Mouse (Mus musculus) C2C12 (cell line): ENCODE measurements around the gene Stard3nl. TPM values are rescaled to one million over a fixed set of nuclear protein-coding genes. Genes with fewer than 3 reads are reported as not detected.

ENCODE experiments used
- H3K27me3 ChIP-seq: one replicate; pipeline ENCODE4 v1.6.1; 2011; ENCODE audit not compliant: control insufficient read depth, insufficient read depth, insufficient read length
- H3K36me3 ChIP-seq: one replicate; pipeline ENCODE4 v1.6.1; 2011; ENCODE audit not compliant: control insufficient read depth, insufficient read depth
- H3K4me3 ChIP-seq: one replicate; pipeline ENCODE4 v1.5.1; 2011; ENCODE audit warnings: mild to moderate bottlenecking, control low read depth; ENCODE audit not compliant: poor library complexity, insufficient read depth, severe bottlenecking
- H3K79me2 ChIP-seq: one replicate; pipeline ENCODE4 v1.6.1; 2011; ENCODE audit not compliant: control insufficient read depth, insufficient read depth
- H3K79me3 ChIP-seq: one replicate; pipeline ENCODE4 v1.6.1; 2011; ENCODE audit warnings: low read depth, control low read depth
- H3ac ChIP-seq: one replicate; pipeline ENCODE3; 2011; ENCODE audit warnings: low read depth; ENCODE audit not compliant: control insufficient read depth, insufficient read length
- CEBPB ChIP-seq: IDR thresholded peaks from one replicate; pipeline ENCODE4 v1.6.1; 2011; ENCODE audit warnings: low read depth, mild to moderate bottlenecking, control low read depth, moderate library complexity
- CTCF ChIP-seq: IDR thresholded peaks from one replicate; pipeline ENCODE4 v1.5.1; 2011; ENCODE audit not compliant: control insufficient read depth, insufficient read depth, insufficient read length
- FOSL1 ChIP-seq: IDR thresholded peaks from one replicate; pipeline ENCODE4 v1.8.0; 2011; ENCODE audit warnings: mild to moderate bottlenecking, low read length; ENCODE audit not compliant: poor library complexity, insufficient read depth, severe bottlenecking
- MAX ChIP-seq: IDR thresholded peaks from one replicate; pipeline ENCODE4 v1.6.1; 2011; ENCODE audit warnings: mild to moderate bottlenecking, control low read depth
- MYOD1 ChIP-seq: IDR thresholded peaks from one replicate; pipeline ENCODE4 v1.6.1; 2011; ENCODE audit warnings: low read depth; ENCODE audit not compliant: control insufficient read depth, insufficient read length
- MYOG ChIP-seq: IDR thresholded peaks from one replicate; pipeline ENCODE4 v1.6.1; 2011; ENCODE audit not compliant: control insufficient read depth, insufficient read length; ENCODE audit errors: extremely low read depth
- USF1 ChIP-seq: IDR thresholded peaks from one replicate; pipeline ENCODE4 v1.6.1; 2011; ENCODE audit warnings: low read depth, mild to moderate bottlenecking, control low read depth, moderate library complexity
- polyA plus RNA-seq: library from polyadenylated mRNA; unstranded; fragments of >200 nt; fragmentation: generic; extraction: Trizol; gene quantifications from one replicate; pipeline ENCODE4 v1.2.1, GENCODE M21; 2012; ENCODE audit warnings: missing spikeins

Gene Stard3nl
- polyA plus RNA-seq, 1 experiment: 29.2 TPM

GRCm38 (mm10) chr13:19372133-19372729, 23.4 kb downstream of the Stard3nl start:
- no peak overlapping the region for H3ac ChIP-seq
- no peak overlapping the region for H3K4me3 ChIP-seq
- H3K27me3 ChIP-seq: no peaks in the 10 kb centered on the region
- H3K79me3 ChIP-seq: no peaks in the 10 kb centered on the region
- H3K36me3 ChIP-seq: peaks cover 11% of the 10 kb centered on the region
- H3K79me2 ChIP-seq: no peaks in the 10 kb centered on the region
- no peak for TF ChIP-seq MYOD1
- no peak for TF ChIP-seq MAX
- no peak for TF ChIP-seq CTCF
- TF ChIP-seq CEBPB: no peak
- TF ChIP-seq MYOG: no peak
- TF ChIP-seq USF1: no peak
- no peak for TF ChIP-seq FOSL1

- no peaks in the 10 kb centered on the region for H3K79me3 ChIP-seq
- peaks cover 7% of the 10 kb centered on the region for H3K36me3 ChIP-seq
- TF ChIP-seq FOSL1 (no peak), MYOD1 (no peak), MAX (no peak), MYOG (no peak), CEBPB (no peak)
- H3K79me2 ChIP-seq: no peaks in the 10 kb centered on the region
- H3K4me3 ChIP-seq: no peak overlapping the region
- H3ac ChIP-seq: no peak overlapping the region
- H3K27me3 ChIP-seq: no peaks in the 10 kb centered on the region
Observed at GRCm38 (mm10) chr13:19368817-19369216, 26.8 kb downstream of the Stard3nl start.

GRCm38 (mm10) chr13:19367536-19367935, 28.1 kb downstream of the Stard3nl start:
- Histone ChIP-seq H3ac (no peak overlapping the region), H3K79me3 (no peaks in the 10 kb centered on the region), H3K79me2 (no peaks in the 10 kb centered on the region), H3K4me3 (no peak overlapping the region), H3K27me3 (no peaks in the 10 kb centered on the region), H3K36me3 (peaks cover 7% of the 10 kb centered on the region)
- no peak for TF ChIP-seq USF1
- TF ChIP-seq CTCF: no peak
- no peak for TF ChIP-seq MYOG
- no peak for TF ChIP-seq CEBPB
- no peak for TF ChIP-seq MAX
- TF ChIP-seq MYOD1: no peak
- TF ChIP-seq FOSL1: no peak

GRCm38 (mm10) chr13:19366866-19367265, 28.7 kb downstream of the Stard3nl start:
- no peaks in the 10 kb centered on the region for H3K27me3 ChIP-seq
- no peaks in the 10 kb centered on the region for H3K79me2 ChIP-seq
- no peak overlapping the region for H3ac ChIP-seq
- no peak overlapping the region for H3K4me3 ChIP-seq
- H3K79me3 ChIP-seq: no peaks in the 10 kb centered on the region
- no peak for TF ChIP-seq MAX
- no peak for TF ChIP-seq USF1
- TF ChIP-seq CEBPB: no peak
- TF ChIP-seq MYOD1: no peak
- no peak for TF ChIP-seq CTCF
- TF ChIP-seq MYOG: no peak
- no peak for TF ChIP-seq FOSL1
- peaks cover 7% of the 10 kb centered on the region for H3K36me3 ChIP-seq

GRCm38 (mm10) chr13:19365596-19365995, 30.0 kb downstream of the Stard3nl start:
- Histone ChIP-seq H3K27me3 (no peaks in the 10 kb centered on the region), H3K4me3 (no peak overlapping the region), H3ac (no peak overlapping the region), H3K79me2 (no peaks in the 10 kb centered on the region), H3K36me3 (peaks cover 6% of the 10 kb centered on the region), H3K79me3 (no peaks in the 10 kb centered on the region)
- TF ChIP-seq MYOD1 (no peak), MAX (no peak), MYOG (no peak), CEBPB (no peak), FOSL1 (no peak), USF1 (no peak)

- H3K79me2 ChIP-seq: no peaks in the 10 kb centered on the region
- TF ChIP-seq MYOD1: no peak
- TF ChIP-seq MAX: no peak
- TF ChIP-seq CTCF: no peak
- TF ChIP-seq USF1: no peak
- no peak for TF ChIP-seq MYOG
- TF ChIP-seq CEBPB: no peak
- TF ChIP-seq FOSL1: no peak
- H3K79me3 ChIP-seq: no peaks in the 10 kb centered on the region
- no peak overlapping the region for H3K4me3 ChIP-seq
- H3K36me3 ChIP-seq: no peaks in the 10 kb centered on the region
- H3ac ChIP-seq: no peak overlapping the region
- no peaks in the 10 kb centered on the region for H3K27me3 ChIP-seq
Observed at GRCm38 (mm10) chr13:19364245-19364772, 31.3 kb downstream of the Stard3nl start.
